Mouse (Mus musculus) liver, embryonic 15.5 days (tissue): ENCODE measurements around the gene Mboat2. TPM values are rescaled to one million over a fixed set of nuclear protein-coding genes. Genes with fewer than 3 reads are reported as not detected.

Experiments used
- ATAC-seq: fragments of 200-750 bp; cut with Nextera tagmentation; 2 replicates; pipeline ENCODE4 v1.8.0; 2017; ENCODE audit warnings: moderate number of reproducible peaks, mild to moderate bottlenecking, moderate library complexity; ENCODE audit not compliant: insufficient read depth
- H3K27ac ChIP-seq: fragments of 300-500 bp; sonication (generic); replicated peaks from 2 replicates; pipeline ENCODE4 v1.5.1; 2015; ENCODE audit warnings: mild to moderate bottlenecking, inconsistent platforms
- H3K27me3 ChIP-seq: fragments of 300-500 bp; sonication (generic); 2 replicates; pipeline ENCODE4 v1.6.1; 2015; ENCODE audit warnings: mild to moderate bottlenecking, inconsistent platforms
- H3K36me3 ChIP-seq: fragments of 300-500 bp; sonication (generic); replicated peaks from 2 replicates; pipeline ENCODE4 v1.6.1; 2015; ENCODE audit warnings: moderate library complexity, mild to moderate bottlenecking, inconsistent platforms
- H3K4me1 ChIP-seq: fragments of 300-500 bp; sonication (generic); replicated peaks from 2 replicates; pipeline ENCODE4 v1.6.1; 2015; ENCODE audit warnings: inconsistent platforms
- H3K4me2 ChIP-seq: fragments of 300-500 bp; sonication (generic); 2 replicates; pipeline ENCODE4 v1.6.1; 2015; ENCODE audit warnings: moderate library complexity, mild to moderate bottlenecking, inconsistent platforms
- H3K4me3 ChIP-seq: fragments of 300-500 bp; sonication (generic); replicated peaks from 2 replicates; pipeline ENCODE4 v1.5.1; 2015; ENCODE audit warnings: mild to moderate bottlenecking, inconsistent platforms
- H3K9ac ChIP-seq: fragments of 300-500 bp; sonication (generic); 2 replicates; pipeline ENCODE4 v1.6.1; 2015; ENCODE audit warnings: moderate library complexity, mild to moderate bottlenecking, inconsistent platforms
- H3K9me3 ChIP-seq: fragments of 300-500 bp; sonication (generic); replicated peaks from 2 replicates; pipeline ENCODE4 v1.6.1; 2016; ENCODE audit warnings: inconsistent platforms
- WGBS: fragments of 180-500 bp; shearing (Covaris S2); methylation state at CpG from one replicate; pipeline ENCODE4 v1.1.7; 2015; ENCODE audit warnings: mixed read lengths; ENCODE audit not compliant: insufficient replicate concordance; 5-methylcytosine and 5-hydroxymethylcytosine counted together
- polyA plus RNA-seq: library from polyadenylated mRNA; unstranded; fragments of >200 nt; fragmentation: Nextera tagmentation; extraction: Ambion mirVana; gene quantifications from 2 replicates; pipeline ENCODE4 v1.2.1, GENCODE M21; 2015

The Mboat2 gene
- polyA plus RNA-seq = 3.9 and 4.3 TPM in 2 replicates

- Histone ChIP-seq H3K9ac (peak within 1 kb of the TSS; percentile 79), H3K9me3 (no peaks in the 10 kb centered on the region), H3K27ac (peak within 1 kb of the TSS; percentile 62; the same call in 1 of the 2 replicates), H3K36me3 (no peaks in the 10 kb centered on the region), H3K4me3 (peak within 1 kb of the TSS; percentile 78), H3K27me3 (peaks cover 44% of the 10 kb centered on the region), H3K4me1 (peaks cover 29% of the 10 kb centered on the region), H3K4me2 (peak within 1 kb of the TSS; percentile 100)
- peak; percentile 35 for ATAC-seq
- WGBS = under 1% methylated on average over 24 of the region's 24 CpGs
Observed at GRCm38 (mm10) chr12:24830766-24831152, at the start of gene Mboat2. TSS of gene Mboat2 (plus strand) at chr12:24830879.

DNA sequence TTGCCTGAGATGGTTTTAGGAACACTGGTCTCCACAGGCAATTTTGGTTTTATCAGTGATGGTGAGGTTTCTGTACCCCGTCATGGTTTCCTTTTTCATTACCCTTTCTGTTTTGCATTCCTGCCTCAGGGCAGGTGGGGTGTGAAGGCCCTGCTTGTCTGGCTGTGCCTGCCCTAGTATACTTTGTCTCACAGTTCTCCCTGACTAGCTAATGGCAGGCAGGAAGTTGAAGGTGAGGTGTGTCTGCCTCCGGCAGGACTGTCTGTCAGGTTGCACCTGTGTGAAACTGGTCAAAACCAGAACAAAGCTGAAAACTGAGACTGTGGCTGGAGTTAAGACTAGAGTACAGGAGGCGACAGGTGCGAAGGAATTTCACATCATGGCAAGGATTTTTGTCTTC is 46.9 kb upstream of the Mboat2 start:
- peaks cover 47% of the 10 kb centered on the region for H3K27me3 ChIP-seq

GRCm38 (mm10) chr12:24785882-24786281 is 44.8 kb upstream of the Mboat2 start:
- Histone ChIP-seq H3K9me3 (no peaks in the 10 kb centered on the region), H3K4me1 (no peaks in the 10 kb centered on the region), H3K27me3 (peaks cover 37% of the 10 kb centered on the region), H3K27ac (no peak overlapping the region; the same call in 1 of the 2 replicates), H3K36me3 (no peaks in the 10 kb centered on the region), H3K4me3 (no peak overlapping the region), H3K9ac (no peak overlapping the region), H3K4me2 (no peak overlapping the region)
- 43% methylated on average over 5 of the region's 5 CpGs for WGBS
- no peak for ATAC-seq

More for the DNA sequence above, 46.9 kb upstream of the Mboat2 start:
- Histone ChIP-seq H3K36me3 (no peaks in the 10 kb centered on the region), H3K4me3 (no peak overlapping the region), H3K9me3 (no peaks in the 10 kb centered on the region), H3K4me1 (peaks cover 3% of the 10 kb centered on the region; the same call in 1 of the 2 replicates), H3K4me2 (no peak overlapping the region), H3K9ac (no peak overlapping the region), H3K27ac (no peak overlapping the region)
- WGBS = 54% methylated on average over 4 of the region's 4 CpGs
- ATAC-seq = no peak

DNA sequence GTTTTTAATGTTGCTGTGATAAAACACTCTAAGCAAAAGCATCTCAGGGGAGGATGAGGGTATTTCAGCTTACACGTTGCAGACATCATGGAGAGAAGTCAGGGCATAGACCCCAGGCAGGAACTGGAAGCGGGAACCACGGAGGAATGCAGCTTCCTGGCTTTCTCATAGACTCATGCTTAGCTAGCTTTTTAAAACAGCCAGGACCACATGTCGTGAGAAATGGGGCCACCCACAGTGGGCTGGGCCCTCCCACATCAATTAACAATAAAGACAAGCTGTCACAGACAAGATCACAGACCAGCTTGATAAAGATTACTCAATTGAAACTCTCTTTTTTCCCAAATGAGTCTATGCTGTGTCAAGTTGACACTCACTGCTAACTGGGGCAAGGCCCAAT is 44.4 kb upstream of the Mboat2 start:
- H3K27me3 ChIP-seq = peaks cover 32% of the 10 kb centered on the region
- no peak for ATAC-seq
- WGBS = 29% methylated on average over 4 of the region's 4 CpGs
- H3K4me2 ChIP-seq = no peak overlapping the region
- no peaks in the 10 kb centered on the region for H3K36me3 ChIP-seq
- H3K9me3 ChIP-seq = no peaks in the 10 kb centered on the region
- H3K4me3 ChIP-seq = no peak overlapping the region
- no peaks in the 10 kb centered on the region for H3K4me1 ChIP-seq
- H3K9ac ChIP-seq = no peak overlapping the region
- no peak overlapping the region for H3K27ac ChIP-seq

- Histone ChIP-seq H3K36me3 (no peaks in the 10 kb centered on the region), H3K4me2 (no peak overlapping the region), H3K9me3 (no peaks in the 10 kb centered on the region), H3K4me1 (no peaks in the 10 kb centered on the region), H3K9ac (no peak overlapping the region), H3K27me3 (peaks cover 14% of the 10 kb centered on the region), H3K4me3 (no peak overlapping the region), H3K27ac (no peak overlapping the region)
- no peak for ATAC-seq
- WGBS = 22% methylated on average over 1 of the region's 1 CpGs
Observed at GRCm38 (mm10) chr12:24789659-24790058, 41.0 kb upstream of the Mboat2 start.

DNA sequence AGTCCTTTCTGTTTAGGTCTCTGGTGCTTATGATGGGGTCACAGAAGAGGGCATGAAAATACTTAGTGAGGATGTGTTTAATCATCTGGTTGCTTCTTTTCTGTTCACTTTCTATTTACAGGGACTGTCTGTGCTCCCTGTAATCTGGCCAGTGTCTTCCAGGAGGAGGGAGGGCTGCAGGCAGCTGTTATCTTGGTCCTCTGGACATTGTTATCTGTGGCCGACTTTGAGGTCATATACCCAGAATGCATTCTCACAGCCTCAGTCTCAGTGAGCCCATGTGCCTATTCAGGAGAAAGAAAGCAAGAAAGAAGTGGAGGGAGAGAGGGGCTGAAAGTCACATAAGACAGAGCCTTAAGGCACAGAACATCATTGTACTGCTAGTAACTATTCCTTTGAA is 19.4 kb upstream of the Mboat2 start:
- no peak for ATAC-seq
- Histone ChIP-seq H3K9me3 (no peaks in the 10 kb centered on the region), H3K4me1 (peaks cover 7% of the 10 kb centered on the region), H3K9ac (no peak overlapping the region), H3K4me3 (no peak overlapping the region), H3K27ac (no peak overlapping the region), H3K27me3 (no peaks in the 10 kb centered on the region), H3K4me2 (no peak overlapping the region), H3K36me3 (no peaks in the 10 kb centered on the region)
- WGBS = 3% methylated on average over 1 of the region's 1 CpGs

- WGBS = 64% methylated on average over 4 of the region's 4 CpGs
- Histone ChIP-seq H3K27ac (no peak overlapping the region), H3K4me2 (no peak overlapping the region), H3K9me3 (no peaks in the 10 kb centered on the region), H3K36me3 (no peaks in the 10 kb centered on the region), H3K27me3 (no peaks in the 10 kb centered on the region), H3K4me3 (no peak overlapping the region), H3K4me1 (peaks cover 7% of the 10 kb centered on the region), H3K9ac (no peak overlapping the region)
- no peak for ATAC-seq
Observed at GRCm38 (mm10) chr12:24811906-24812305, 18.8 kb upstream of the Mboat2 start.

GRCm38 (mm10) chr12:24822831-24823230 is 7.8 kb upstream of the Mboat2 start:
- Histone ChIP-seq H3K9me3 (no peaks in the 10 kb centered on the region), H3K27me3 (no peaks in the 10 kb centered on the region), H3K4me2 (no peak overlapping the region), H3K9ac (no peak overlapping the region), H3K27ac (no peak overlapping the region), H3K4me1 (0 out of 2 replicates have a peak, but pooled peaks cover 4% of the 10 kb centered on the region), H3K4me3 (no peak overlapping the region), H3K36me3 (no peaks in the 10 kb centered on the region)
- 44% methylated on average over 2 of the region's 2 CpGs for WGBS
- ATAC-seq = no peak

DNA sequence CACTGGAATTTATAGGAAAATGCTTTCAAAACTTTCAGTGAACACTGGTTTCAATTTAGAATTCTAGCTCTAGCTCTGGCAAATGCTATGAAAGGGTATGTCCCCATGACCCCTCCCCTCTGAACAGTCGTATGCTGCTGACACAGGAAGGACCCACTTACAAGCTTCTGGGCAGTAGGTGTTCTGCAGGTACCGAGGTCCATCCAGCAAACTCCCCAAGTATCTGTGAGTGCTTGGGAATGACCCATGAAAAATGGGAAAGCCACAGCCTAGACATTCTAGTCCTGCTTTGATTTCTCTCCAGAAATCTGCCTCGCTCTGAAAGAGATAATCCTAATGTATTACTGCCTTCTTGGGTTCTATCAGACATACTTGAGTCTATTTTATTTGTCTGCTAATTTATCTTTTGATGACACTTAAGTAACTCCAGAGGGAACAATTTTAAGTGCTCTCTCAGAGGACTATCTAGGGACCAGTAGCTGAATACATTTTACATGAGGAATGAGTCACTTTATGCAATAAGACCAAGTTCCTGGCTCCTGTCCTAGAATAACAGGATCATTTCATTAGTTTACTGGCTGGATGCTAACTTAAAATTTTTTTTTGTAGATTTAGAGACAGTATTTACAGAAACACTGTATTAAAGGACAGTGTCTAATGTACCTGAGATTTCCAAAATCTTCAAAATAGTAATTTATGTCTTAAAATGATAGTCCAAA is 6.9 kb upstream of the Mboat2 start:
- H3K4me1 ChIP-seq = 0 out of 2 replicates have a peak, but pooled peaks cover 4% of the 10 kb centered on the region
- no peaks in the 10 kb centered on the region for H3K27me3 ChIP-seq
- 67% methylated on average over 3 of the region's 3 CpGs for WGBS
- H3K27ac ChIP-seq = no peak overlapping the region
- no peak overlapping the region for H3K4me2 ChIP-seq
- ATAC-seq = no peak
- no peaks in the 10 kb centered on the region for H3K9me3 ChIP-seq
- H3K4me3 ChIP-seq = no peak overlapping the region
- no peak overlapping the region for H3K9ac ChIP-seq
- H3K36me3 ChIP-seq = no peaks in the 10 kb centered on the region

DNA sequence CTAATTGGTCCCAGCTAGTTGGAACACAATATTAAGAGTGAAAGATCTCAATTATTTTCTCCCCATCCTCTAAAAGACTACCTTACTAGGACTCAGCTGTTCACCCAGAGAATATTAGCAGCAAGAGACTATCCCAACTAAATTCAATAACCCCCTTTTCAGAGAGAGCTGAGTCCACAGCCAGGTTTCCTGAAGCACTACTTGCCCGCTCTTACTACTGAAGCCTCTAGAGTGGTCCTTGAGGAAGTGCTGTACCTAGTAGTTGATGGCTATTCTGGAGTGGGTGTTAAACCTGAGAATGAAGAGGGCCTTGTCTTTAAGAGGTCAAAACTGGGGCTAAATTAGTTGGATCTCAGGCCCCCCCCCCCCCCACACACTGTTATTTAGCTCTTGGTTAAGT is 593 bp upstream of the Mboat2 start:
- ATAC-seq = no peak
- WGBS = 80% methylated on average over 1 of the region's 1 CpGs
- no peak overlapping the region for H3K4me3 ChIP-seq

DNA sequence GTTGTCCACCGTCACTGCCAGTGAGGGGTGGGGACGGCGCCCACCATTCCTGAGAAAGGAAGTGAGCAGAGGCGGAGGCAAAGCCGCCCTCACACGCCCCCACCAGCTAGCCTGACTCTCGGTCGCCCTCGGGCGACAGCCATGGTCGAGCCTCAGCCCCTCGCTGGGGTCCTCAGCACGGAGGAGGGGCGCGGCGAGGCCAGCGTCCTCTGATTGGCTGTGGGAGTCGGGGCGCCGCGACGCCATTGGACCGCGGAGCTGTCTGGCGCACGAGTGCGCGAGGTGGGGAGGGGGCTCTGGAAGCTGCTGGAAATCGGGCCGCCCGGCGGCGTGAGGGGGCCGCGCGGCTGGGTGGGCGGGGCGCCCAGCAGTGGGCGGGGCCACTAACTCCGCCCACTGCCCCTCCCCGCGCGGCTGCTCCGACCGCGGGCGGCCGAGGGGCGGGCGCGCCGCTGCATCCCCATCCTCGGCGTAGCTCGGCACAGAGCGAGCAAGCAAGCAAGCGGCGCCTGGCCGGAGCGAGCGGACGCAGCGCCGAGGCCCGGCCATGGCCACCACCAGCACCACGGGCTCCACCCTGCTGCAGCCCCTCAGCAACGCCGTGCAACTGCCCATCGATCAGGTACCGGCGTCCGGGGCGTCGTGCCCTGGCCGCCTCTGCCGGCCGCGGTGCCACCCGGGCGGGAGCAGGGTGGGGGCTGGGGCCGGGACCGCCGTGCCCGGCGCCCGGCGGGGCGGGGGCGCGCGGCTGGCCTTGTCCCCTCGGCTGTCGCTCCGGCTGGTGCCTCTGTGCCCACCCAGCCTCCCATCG is 679 bp downstream of the Mboat2 start:
- ATAC-seq = peak; percentile 86
- Histone ChIP-seq H3K9ac (peak overlapping the region; percentile 79), H3K4me3 (peak overlapping the region; percentile 78), H3K4me2 (peak overlapping the region; percentile 100), H3K27ac (peak overlapping the region; percentile 62; the same call in 1 of the 2 replicates), H3K4me1 (peaks cover 29% of the 10 kb centered on the region), H3K9me3 (no peaks in the 10 kb centered on the region), H3K36me3 (no peaks in the 10 kb centered on the region), H3K27me3 (peaks cover 44% of the 10 kb centered on the region)
- under 1% methylated on average over 87 of the region's 95 CpGs for WGBS

More for the DNA sequence above, 593 bp upstream of the Mboat2 start:
- Histone ChIP-seq H3K27ac (no peak overlapping the region), H3K4me2 (peak overlapping the region; percentile 100; the same call in 1 of the 2 replicates), H3K36me3 (no peaks in the 10 kb centered on the region), H3K4me1 (peaks cover 29% of the 10 kb centered on the region), H3K9me3 (no peaks in the 10 kb centered on the region), H3K9ac (no peak overlapping the region), H3K27me3 (peaks cover 44% of the 10 kb centered on the region)
